Mouse (Mus musculus) Muller cell, postnatal 12 days (primary cell): ENCODE data around the gene Gpr176.
A peak's percentile ranks its signal among the peaks of the same experiment; 100 is the strongest.
"Not testable (repeated sequence)": the region's sequence is repeated elsewhere in the genome, so short reads cannot be mapped to it uniquely, and the experiment has no call there.

Source experiments
- DNase-seq: peaks from one replicate; pipeline ENCODE4 v3.0.0-alpha.2; 2015; ENCODE audit errors: inconsistent ontology term

Gene Gpr176

DNA sequence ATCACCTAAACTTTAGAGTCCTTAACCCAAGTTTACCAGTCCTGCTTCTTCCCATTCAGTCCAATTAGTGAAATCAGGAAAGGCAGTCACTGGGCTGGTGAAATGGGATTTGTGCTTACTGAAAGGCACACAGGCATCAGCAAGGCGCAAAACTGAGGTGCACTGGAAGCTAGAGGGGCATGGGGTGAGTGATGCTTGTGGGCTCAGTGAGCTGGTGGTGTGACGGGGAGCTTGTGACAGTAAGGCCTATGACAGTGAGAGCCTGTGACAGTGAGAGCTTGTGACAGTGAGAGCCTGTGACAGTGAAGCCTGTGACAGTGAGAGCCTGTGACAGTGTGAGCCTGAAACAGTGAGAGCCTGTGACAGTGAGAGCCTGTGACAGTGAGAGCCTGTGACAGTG, 71.6 kb downstream of the Gpr176 start:
- no peak for DNase-seq

DNA sequence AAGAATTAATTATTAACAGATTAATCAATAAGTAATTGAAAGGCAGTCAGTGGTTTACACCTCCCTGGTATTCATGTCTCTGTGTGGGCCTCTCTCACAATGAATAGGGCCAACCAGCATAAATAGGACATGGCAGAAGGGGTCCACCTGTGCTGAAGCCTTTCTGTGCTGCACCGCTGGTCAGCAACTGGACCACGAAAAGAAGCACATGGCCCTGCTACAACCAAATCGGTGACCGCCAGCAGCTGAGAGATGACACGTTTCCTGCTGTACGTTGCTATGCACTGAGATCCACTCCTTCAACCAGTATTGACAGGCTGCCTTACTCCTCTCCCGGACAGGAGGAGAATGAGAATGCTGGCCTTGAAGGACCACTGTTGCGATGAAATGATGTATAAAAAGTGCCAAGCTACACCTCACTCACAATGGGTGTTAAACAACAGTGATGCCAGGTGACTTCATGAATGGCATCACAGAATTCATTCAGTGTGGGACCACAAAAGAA, 72.1 kb downstream of the Gpr176 start:
- no peak for DNase-seq

DNA sequence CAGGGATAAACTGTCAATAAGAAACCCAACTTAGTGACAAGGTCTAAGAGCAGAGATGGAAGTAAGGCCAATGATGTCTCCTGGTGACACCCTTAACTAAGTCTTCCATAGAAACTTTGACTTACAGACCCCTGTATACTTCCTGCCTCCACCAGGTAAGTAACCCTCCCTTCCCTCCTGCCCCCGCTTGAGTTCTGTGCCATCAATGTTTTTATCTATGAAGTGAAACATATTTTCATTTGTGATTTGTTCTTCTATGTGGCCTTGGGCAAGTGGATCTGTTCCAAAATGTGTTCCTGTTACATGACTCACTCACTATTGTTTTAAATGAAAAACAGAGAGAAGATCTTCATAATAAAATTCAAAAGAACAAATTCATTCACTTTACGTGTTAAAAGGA, 73.2 kb downstream of the Gpr176 start:
- peak; percentile 55 for DNase-seq

DNA sequence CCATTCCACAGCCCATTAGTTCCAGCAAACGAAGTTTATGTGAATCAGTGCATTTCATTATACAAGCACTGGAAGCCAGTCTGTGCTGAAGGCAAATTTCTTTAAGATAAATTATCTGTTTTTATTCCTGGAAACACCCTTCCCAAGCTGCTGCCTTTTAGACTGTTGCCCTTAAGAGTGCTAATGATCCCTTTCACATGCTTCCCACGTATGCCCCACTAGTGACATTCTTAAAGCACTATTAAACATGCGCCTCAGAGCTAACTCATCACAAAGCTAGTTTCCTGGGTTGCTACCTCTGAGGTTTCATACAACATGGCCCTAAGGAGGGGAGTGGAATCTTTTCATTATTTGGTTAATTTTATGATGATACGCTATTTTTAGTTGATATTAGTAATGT, 74.6 kb downstream of the Gpr176 start:
- no peak for DNase-seq

DNA sequence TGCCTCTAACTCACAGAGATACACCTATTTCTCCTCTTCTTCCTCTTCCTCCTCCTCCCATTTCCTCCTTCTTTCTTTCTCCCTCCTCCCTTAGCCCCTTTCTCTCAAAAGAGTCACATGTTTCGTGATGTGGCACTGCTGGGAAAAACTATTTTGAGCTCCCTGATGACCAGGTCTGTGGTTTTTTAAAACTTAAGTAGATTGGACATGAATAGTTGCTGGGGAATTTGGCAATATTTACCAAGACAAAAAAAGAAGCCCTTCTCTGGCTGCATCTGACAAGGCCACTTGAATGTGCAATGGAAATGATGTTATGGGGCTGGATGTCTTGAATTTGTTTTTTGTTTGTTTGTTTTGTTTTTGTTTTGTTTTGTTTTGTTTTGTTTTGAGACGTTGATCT, 75.3 kb downstream of the Gpr176 start:
- DNase-seq: peak; percentile 28

DNA sequence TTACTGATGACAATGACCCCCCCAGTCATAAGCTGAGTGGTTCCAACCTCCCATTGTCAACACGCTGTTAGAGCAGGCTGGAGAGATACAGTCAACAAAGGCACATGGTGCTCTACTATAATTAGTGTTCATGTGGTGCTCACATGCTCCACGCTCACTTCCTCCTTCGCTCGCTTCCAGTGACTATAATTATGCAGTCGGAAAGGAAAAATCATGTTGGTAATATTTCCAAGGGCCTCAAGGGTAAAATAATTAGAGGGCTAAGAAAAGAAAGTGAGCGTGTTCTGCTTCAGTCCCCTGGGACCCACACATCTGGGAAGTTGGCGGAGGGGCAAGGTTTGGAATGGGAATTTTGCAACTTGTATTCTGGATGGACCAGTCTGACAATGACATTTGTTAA, 77.7 kb downstream of the Gpr176 start:
- no peak for DNase-seq

DNA sequence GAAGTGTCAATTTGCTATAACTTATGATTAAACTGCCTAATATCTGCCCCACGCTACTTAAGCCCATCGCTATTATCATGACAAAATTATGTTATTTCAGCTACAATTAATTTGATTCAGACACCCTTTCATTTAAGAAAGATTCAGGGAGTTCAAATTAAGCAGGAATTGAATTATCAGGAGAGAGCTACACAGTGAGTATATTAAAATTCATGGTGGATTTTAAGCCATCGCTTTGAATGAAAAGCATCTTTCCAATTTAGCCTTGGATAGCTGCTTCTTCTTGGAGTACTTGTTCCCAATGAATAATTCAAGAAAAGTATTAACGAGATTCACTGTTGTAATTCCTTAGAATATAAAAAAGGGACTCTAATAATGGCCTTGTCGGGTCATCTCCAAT, 79.6 kb downstream of the Gpr176 start:
- no peak for DNase-seq

DNA sequence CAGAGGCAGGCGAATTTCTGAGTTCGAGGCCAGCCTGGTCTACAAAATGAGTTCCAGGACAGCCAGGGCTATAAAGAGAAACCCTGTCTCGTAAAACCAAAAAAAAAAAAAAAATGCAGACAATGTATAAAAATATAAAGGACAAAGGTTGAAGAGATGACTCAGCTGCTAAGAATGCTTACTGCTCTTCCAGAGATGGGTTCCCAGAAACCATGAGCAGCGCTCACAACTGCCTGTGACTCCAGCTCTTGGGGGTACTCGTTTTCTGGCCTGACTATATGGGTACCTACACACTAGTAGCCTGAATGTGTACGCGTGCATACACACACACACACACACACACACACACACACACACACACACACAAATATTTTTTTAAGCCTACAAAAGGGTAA, 84.2 kb downstream of the Gpr176 start:
- not testable (repeated sequence) for DNase-seq

DNA sequence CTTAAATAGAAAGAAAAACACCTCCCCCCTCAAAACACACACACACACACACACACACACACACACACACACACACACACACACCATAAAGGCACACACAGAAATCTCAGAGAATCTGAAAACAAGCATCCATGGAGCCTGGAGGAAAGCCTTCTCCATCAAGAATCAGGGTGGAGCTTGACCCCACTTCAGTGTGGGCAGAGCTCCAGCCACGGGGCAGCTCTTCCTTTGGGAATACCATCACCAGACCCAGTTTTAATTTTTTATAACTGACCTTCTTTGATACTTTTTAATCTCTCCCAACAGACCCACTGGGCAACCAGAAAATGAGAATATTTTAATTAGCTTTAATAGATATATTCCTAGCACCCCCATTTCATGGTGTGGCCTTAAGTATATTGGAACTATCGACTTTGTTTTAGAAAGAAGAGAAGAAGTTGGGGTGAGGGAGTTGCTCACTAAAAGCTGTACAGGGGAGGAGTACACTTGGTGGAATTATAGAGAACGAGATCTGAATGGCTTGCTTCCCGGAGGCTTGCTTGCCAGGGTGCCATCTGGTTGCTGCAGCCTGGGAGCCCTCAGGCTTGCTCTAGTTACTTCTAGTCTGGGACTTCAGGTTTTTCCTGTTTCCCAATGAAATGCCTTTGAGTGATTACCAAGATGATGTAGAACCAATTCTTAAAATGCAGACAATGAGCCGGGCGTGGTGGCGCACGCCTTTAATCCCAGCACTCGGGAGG, 84.7 kb downstream of the Gpr176 start:
- no peak for DNase-seq

DNA sequence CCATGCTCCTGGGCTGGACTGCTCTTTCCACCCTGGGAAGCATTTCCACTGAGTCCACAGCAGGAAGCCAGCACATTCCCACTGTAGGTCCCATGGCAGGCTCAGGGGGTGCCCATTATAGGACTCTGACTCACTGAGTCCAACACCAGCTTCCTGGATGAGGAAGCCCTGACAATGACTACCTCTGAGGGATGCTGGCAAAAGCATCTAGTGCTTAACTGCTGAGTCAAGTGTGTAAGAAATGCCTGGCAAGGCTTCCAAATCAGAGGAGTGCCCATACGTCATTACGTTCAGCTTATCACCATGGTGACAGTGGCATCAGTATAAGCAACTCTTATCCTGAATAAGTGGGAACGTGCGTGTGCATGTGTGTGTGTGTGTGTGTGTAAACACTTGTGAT, 85.5 kb downstream of the Gpr176 start:
- DNase-seq: peak; percentile 79

DNA sequence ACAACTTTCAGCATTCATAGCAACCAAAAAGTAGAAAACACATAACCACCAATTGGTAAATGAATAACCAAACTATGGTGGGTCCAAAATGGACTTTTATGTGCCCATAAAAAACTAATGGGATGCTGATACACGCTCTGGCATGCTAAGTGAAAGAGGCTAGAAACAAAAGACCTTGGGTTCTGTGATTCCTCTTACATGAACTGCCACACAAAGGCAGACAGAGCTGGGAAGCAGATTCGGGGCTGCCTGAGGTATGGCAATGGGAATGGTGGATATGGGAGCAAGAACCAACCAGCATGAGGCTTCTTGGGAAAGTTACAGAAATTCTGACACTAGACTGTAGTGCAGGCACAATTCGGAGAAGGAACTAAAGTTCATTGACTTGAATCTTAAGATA, 90.8 kb downstream of the Gpr176 start:
- no peak for DNase-seq

DNA sequence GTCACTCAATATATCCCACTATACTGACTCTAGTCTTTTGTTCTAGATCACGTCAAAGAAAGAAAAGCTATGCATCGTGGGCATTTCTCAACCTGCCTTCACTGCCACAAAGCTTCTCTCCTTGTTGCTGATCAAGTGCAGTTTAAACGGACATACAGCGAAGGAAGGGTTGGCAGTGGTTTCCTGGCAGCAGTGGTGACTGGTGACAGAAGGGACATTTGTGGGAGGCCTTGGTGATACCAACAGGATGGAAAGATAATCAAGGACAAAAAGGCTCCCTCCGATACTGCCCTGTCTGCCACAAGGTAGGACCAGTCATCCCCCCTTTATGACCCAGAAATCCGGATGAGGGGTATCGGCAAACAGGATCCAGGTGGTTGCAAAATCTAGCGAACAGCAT, 95.0 kb downstream of the Gpr176 start:
- no peak for DNase-seq

DNA sequence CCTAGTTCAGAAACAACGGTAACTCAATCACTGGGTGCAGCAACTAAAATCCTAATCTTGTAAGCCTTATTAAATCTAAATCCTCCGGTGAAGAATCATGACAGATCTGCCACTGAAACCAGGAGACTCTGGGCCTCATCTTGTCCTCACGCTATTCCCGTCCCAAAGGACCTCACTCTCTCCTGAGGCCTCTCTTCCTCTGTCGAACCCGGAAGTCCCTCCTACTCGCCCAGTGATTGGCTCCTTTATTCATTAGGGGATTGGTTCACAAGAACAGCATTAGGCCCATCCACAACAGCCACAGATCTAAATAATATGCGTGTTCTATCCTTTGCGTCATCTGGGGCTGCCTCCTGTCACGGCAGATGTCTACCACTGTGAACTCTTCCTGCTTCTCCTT, 101.6 kb downstream of the Gpr176 start:
- DNase-seq: no peak

DNA sequence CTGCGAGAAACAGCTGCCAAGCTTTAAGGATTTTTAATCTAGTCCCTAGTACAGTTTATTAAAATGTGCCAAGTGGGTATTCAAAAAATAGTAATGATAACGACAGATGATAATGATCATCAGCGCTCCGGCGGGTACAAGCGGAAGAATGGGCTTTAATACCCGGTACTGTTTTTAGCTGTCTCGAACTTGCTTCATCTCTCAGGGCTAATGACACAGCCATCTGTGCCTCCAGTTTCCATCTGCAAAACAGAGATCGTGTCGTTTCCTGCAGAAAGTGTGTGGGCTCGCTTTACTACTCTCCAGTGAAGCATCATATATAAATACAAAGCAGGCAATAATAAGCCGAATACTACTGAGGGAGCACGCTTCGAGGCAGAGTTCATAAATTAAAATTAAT, 103.0 kb downstream of the Gpr176 start:
- DNase-seq: no peak

DNA sequence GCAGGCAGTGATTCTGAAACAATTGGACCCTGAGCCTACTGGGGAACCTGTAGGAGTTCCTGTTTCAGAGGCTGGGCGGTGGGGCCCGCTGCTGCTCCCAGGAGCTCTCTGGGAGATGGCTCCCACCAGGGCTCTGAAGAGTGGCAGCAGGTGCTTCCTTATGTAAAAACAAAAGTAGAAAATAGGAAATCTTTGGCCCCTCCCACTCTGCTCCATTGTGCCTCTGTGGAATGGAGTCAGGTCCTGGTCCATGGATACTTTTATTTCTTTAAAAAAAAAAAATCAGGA, 109.4 kb downstream of the Gpr176 start:
- DNase-seq: no peak

DNA sequence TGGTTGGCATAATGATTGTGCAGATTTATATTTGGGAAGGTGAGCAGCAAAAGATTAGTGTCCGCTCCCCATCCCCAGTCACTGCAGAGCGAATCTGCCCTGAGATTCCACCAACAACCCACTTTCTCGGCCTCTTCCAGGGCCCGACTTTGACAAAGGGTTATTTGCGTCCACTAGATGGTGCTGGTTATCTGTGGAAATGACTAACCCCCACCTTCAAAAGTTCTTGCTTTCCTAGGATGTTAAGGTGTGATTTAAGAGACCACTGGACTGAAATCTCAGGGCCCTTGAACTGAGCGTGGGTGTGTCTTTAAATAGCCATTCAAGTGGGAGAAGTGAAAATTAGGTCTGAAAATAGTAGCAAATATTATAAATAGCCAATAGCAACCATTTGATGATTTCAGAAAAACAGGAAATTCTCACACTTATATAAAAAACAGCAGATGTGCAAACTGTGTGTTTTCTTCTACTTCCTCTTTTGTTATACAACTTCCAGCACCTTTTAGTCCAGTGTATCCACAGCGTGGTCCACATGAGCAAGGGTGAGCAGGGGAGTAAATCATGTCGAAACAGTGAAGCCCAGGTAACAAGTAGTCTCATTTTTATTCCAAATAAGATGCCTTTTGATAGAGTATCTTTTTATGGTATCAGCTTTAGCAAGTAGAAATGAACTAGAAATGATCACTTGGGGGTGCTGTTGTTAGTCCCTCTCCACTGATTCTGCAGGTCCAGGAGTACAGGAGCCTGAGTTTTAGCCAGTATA, 109.9 kb downstream of the Gpr176 start:
- DNase-seq: peak; percentile 38

DNA sequence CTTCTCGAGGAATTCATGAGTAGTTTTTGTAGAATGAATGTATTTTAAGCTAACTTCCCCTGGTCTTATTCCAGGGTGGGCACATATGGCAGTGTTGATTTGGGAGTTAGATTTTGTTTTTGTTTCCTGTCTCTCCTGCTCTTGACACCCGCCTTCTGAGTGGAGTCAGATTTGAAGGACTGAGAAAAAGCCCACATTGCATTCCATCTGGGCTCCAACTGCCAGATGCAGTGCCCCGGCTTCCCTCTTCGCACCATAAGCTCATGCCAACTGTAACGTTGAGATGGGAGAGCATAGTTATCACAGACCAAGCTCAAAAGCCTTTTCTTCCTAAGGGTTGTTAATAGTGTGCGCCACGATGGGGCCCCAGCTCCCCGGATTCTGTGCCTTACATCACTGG, 110.5 kb downstream of the Gpr176 start:
- DNase-seq: no peak

DNA sequence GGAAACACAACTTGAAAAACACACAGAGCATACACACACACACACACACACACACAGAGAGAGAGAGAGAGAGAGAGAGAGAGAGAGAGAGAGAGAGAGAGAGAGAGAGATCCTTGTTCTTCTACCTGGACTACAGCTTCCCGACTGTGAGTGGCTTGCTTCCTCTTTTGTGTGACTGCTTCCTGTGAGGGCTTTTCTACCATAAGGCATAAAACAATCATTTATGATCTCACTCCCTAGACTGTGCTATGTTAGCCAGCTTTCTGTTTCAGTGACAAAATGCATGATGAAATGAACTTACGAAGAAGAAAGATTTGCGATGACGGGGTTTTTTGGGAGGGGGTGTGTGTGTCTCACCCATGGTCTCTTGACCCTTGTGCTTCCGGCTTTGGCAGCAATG, 113.5 kb downstream of the Gpr176 start:
- no peak for DNase-seq

DNA sequence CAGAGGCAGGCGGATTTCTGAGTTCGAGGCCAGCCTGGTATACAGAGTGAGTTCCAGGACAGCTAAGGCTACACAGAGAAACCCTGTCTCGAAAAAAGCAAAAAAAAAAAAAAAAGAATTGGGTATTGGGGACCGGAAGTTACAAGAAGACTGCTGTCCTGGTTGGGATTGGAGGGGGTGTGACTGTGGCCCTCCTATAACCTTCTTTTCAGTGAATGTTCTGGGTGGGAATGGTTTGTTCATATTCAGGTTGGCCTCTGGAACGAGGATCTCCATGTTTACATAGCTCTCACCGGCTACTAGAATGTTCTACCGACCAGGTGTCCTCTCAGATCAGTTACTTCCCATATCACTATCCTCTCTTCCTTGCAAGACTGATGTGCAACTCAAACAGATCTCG, 116.1 kb downstream of the Gpr176 start:
- no peak for DNase-seq

DNA sequence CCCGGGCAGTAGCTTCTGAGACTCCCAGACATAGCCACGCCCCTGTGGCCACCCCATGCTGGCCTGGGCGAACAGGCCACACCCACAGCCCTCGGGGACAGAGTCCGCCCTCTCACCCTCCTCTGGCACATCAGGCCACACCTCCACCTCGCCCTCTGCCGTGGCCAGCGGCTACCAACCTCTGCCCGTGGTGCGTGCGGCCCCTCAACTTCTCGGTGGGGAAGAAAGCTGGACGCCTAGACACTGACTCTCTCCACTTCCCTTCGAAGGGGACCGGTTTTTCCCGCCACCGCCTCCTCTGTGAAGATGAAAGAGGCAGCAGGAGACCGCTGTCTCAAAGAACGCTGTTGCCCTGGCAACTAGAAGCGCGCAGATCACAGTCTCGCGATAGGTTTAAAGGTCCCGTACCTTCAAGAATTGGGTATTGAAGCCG, 116.6 kb downstream of the Gpr176 start, which contains the start of gene Fsip1:
TSS of gene Fsip1 (minus strand) at position 346 of the 433 bp plus-strand sequence.
- peak; percentile 90 for DNase-seq

DNA sequence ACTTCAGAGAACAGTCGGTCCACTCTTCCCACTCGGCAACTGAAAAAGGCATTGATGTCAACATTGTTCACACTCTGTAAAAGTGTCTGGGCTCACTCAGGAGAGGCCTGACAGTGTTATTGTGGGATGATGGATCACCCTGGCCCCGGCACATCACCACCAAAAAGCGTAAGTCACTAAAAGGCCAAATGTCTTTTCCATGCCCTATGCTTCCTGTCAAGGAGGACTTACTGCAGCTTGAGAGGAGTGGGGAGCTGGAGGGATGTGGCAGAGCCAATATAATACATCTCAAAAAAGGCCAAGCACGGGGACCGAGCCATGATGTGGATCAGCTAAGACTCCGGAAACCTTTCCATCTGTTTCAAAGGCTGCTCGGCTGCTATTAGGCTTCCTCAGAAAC, 118.7 kb downstream of the Gpr176 start:
- no peak for DNase-seq

DNA sequence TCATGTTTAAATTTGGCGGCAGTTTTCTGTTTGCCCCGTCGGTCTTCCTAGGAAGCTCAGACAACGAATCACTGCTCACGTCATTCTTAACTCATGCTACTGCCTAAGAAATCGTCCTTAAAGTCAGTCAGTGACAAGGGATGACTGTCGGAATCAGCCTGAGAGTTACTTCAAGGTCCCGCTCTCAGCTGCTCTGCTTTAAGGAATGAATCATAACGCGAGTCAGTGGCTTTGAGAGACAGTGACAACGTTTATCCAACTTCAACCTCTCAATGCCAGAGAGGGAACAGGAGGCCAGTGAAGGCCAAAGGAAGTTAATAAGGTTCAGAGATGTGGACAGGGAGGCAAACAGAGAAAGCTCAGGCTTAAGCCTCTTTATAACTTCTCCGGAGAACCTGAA, 124.3 kb downstream of the Gpr176 start:
- DNase-seq: peak; percentile 33

DNA sequence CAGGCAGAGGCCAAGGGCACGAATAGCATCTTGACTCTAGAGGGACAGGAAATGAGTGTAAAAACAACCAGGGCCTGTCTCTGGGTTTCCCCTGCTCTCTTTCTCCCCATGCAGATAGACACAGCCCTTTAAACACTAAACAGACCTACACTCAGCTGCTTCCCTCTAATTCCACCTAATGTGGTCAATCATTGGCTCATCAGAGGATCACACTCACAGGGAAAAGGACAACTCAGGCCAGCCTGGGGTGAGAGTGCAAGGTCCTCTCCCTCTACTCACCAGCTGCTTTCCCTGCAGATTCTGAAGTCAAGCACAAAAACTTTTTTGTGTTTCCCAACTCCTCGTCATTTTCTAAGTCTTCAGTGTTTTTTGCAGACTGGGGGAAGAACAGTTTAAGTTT, 125.2 kb downstream of the Gpr176 start:
- no peak for DNase-seq
